Mouse (Mus musculus): ENCODE measurements around the gene Gm7271. TPM values are rescaled to one million over a fixed set of nuclear protein-coding genes. Genes with fewer than 3 reads are reported as not detected.

The Gm7271 gene
- total RNA-seq (2012; rRNA removed), result not detected in 2 replicates
- polyA plus RNA-seq (2012; ENCODE audit: insufficient read depth in 1 of 2, insufficient read length in 2 of 2, low read depth in 1 of 2, low replicate concordance in 2 of 2, missing spikeins in 1 of 2), result not detected

DNA sequence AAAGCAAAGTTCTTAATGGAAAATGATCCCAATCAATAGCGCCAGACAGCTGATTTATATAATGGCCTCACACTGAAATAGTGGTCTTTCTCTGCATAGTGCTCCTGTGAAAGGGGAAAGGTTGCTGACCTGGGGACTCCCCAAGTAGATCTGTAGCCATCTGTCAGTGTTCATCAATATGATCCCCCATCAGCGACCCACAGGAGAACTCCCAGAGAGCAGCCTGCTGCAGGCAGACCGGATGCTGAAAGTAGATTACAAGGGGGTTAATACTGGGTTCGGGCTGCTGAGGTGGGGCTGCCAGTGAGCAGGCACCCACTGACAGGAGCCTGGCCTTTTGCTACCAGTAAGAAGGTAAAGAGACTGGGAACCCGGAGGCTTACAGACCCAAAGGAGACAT lies at the start of gene Gm7271:
Gene Gm7271 (plus strand): TSS at position 230 of the 400 bp plus-strand sequence.
- H3K79me2 ChIP-seq (ENCODE audit: control insufficient read depth, insufficient read depth, low read length, poor library complexity), result no peaks in the 10 kb centered on the region
- DNase-seq (ENCODE audit: low read depth, low spot score), result no peak
- H3K4me1 ChIP-seq (ENCODE audit: control insufficient read depth in 1 of 2, insufficient read depth in 2 of 2, low read length in 2 of 2), result no peaks in the 10 kb centered on the region
- no peaks in the 10 kb centered on the region for H3K9me3 ChIP-seq (replicated peaks; ENCODE audit: insufficient read depth, low read length)
- H3K9ac ChIP-seq (ENCODE audit: control insufficient read depth, low read depth, low read length, poor library complexity, severe bottlenecking), result no peak within 1 kb of the TSS
- H3K4me3 ChIP-seq (ENCODE audit: control insufficient read depth in 1 of 2, insufficient read depth in 1 of 2, low read depth in 2 of 2, low read length in 2 of 2), result no peak within 1 kb of the TSS
- H3K36me3 ChIP-seq (ENCODE audit: control insufficient read depth in 1 of 2, insufficient read depth in 2 of 2, low read length in 2 of 2), result no peaks in the 10 kb centered on the region
- no peak within 1 kb of the TSS for H3K27ac ChIP-seq (ENCODE audit: control insufficient read depth, low read depth, low read length)
- peaks cover 11 to 21% of the 10 kb centered on the region in 2 experiments for H3K27me3 ChIP-seq (ENCODE audit: control insufficient read depth in 1 of 2, insufficient read depth in 2 of 2, low read length in 2 of 2)
- TF ChIP-seq JUND (IDR thresholded peaks at IDR 0.05; ENCODE audit: low read depth, low read length) (no peak), ZC3H11A (IDR thresholded peaks at IDR 0.05; ENCODE audit: low read depth, low read length) (no peak), CTCF (IDR thresholded peaks at IDR 0.05 in 2 of 3, conservative IDR thresholded peaks at IDR 0.05 in 1 of 3; ENCODE audit: control insufficient read depth in 1 of 3, insufficient read depth in 1 of 3, low read depth in 2 of 3, low read length in 3 of 3, poor library complexity in 1 of 3, severe bottlenecking in 1 of 3) (no peak), BHLHE40 (IDR thresholded peaks at IDR 0.05; ENCODE audit: borderline replicate concordance, low read depth, low read length) (no peak), MAFK (IDR thresholded peaks at IDR 0.05; ENCODE audit: borderline replicate concordance, low read depth, low read length) (no peak), CHD1 (IDR thresholded peaks at IDR 0.05; ENCODE audit: low read depth, low read length) (no peak), MEF2A (IDR thresholded peaks at IDR 0.05; ENCODE audit: extremely low read depth, insufficient replicate concordance, low read depth, low read length, poor library complexity, severe bottlenecking) (no peak), MYB (IDR thresholded peaks at IDR 0.05; ENCODE audit: low read depth, low read length) (no peak), ETS1 (IDR thresholded peaks at IDR 0.05; ENCODE audit: low read depth, low read length) (no peak), POLR2A (IDR thresholded peaks at IDR 0.05; ENCODE audit: control insufficient read depth in 1 of 2, insufficient read depth in 1 of 2, low read depth in 1 of 2, low read length in 2 of 2, poor library complexity in 1 of 2) (no peak), SIN3A (IDR thresholded peaks at IDR 0.05; ENCODE audit: low read length) (no peak), ELF1 (IDR thresholded peaks at IDR 0.05; ENCODE audit: low read depth, low read length) (no peak), E2F4 (IDR thresholded peaks at IDR 0.05; ENCODE audit: borderline replicate concordance, low read depth, low read length) (no peak), MYC (IDR thresholded peaks at IDR 0.05; ENCODE audit: low read depth, low read length) (no peak), KAT2A (conservative IDR thresholded peaks at IDR 0.05; ENCODE audit: low read depth, low read length) (no peak), GATA1 (IDR thresholded peaks at IDR 0.05; ENCODE audit: low read depth, low read length) (no peak), POLR2AphosphoS5 (IDR thresholded peaks at IDR 0.05; ENCODE audit: borderline replicate concordance, low read depth, low read length) (no peak), TBP (IDR thresholded peaks at IDR 0.05; ENCODE audit: low read depth, low read length) (no peak), UBTF (IDR thresholded peaks at IDR 0.05; ENCODE audit: borderline replicate concordance, insufficient read depth, low read depth, low read length) (no peak)

DNA sequence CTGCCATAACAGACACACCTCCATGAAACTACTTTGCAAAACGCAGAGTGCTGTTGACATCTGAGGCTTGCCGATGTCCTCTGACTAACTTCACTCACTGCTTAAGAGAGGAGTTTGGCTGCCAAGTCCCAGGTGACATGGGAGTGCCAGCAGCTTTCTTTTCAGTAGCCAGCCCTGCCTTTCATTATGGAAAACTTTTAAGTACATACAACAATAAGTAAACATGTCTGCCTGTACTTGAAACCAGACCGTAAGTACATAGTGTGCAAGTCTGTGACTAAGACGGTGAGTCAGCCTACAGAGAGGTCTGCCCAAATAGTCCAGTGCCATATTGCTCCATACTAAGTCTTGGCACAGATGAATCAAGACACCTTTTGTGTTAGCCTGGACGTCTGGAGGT lies 46.7 kb upstream of the Gm7271 start:
- Histone ChIP-seq H3K9ac (ENCODE audit: control insufficient read depth, low read depth, low read length, poor library complexity, severe bottlenecking) (no peak overlapping the region), H3K27me3 (ENCODE audit: control insufficient read depth in 1 of 2, insufficient read depth in 2 of 2, low read length in 2 of 2) (peaks cover 0 to 4% of the 10 kb centered on the region in 2 experiments; a peak in 3 of 4 replicates), H3K27ac (ENCODE audit: control insufficient read depth, low read depth, low read length) (no peak overlapping the region), H3K36me3 (ENCODE audit: control insufficient read depth in 1 of 2, insufficient read depth in 2 of 2, low read length in 2 of 2) (no peaks in the 10 kb centered on the region), H3K79me2 (ENCODE audit: control insufficient read depth, insufficient read depth, low read length, poor library complexity) (no peaks in the 10 kb centered on the region), H3K4me3 (ENCODE audit: control insufficient read depth in 1 of 2, insufficient read depth in 1 of 2, low read depth in 2 of 2, low read length in 2 of 2) (no peak overlapping the region), H3K4me1 (ENCODE audit: control insufficient read depth in 1 of 2, insufficient read depth in 2 of 2, low read length in 2 of 2) (no peaks in the 10 kb centered on the region), H3K9me3 (replicated peaks; ENCODE audit: insufficient read depth, low read length) (no peaks in the 10 kb centered on the region)
- TF ChIP-seq TBP (IDR thresholded peaks at IDR 0.05; ENCODE audit: low read depth, low read length) (no peak), MXI1 (IDR thresholded peaks at IDR 0.05; ENCODE audit: low read depth, low read length) (no peak), MYC (IDR thresholded peaks at IDR 0.05; ENCODE audit: low read depth, low read length) (no peak)
- DNase-seq (ENCODE audit: low read depth, low spot score), result no peak

All from MEL (cell line).